Mouse (Mus musculus) intestine, embryonic 15.5 days (tissue): ENCODE data around the gene Atxn7l3b. TPM values are rescaled to one million over a fixed set of nuclear protein-coding genes. Genes with fewer than 3 reads are reported as not detected.

Experiments used
- ATAC-seq: fragments of 200-750 bp; cut with Nextera tagmentation; 2 replicates; pipeline ENCODE4 v1.8.0; 2017; ENCODE audit warnings: moderate TSS enrichment, moderate library complexity
- H3K27ac ChIP-seq: fragments of 300-500 bp; sonication (generic); 2 replicates; pipeline ENCODE4 v1.5.1; 2015; ENCODE audit warnings: mild to moderate bottlenecking, inconsistent platforms
- H3K27me3 ChIP-seq: fragments of 300-500 bp; sonication (generic); replicated peaks from 2 replicates; pipeline ENCODE4 v1.6.1; 2015; ENCODE audit warnings: inconsistent platforms
- H3K36me3 ChIP-seq: fragments of 300-500 bp; sonication (generic); 2 replicates; pipeline ENCODE4 v1.6.1; 2015; ENCODE audit warnings: inconsistent platforms
- H3K4me1 ChIP-seq: fragments of 300-500 bp; sonication (generic); replicated peaks from 2 replicates; pipeline ENCODE4 v1.6.1; 2015; ENCODE audit warnings: inconsistent platforms
- H3K4me2 ChIP-seq: fragments of 300-500 bp; sonication (generic); replicated peaks from 2 replicates; pipeline ENCODE4 v1.6.1; 2015; ENCODE audit warnings: mild to moderate bottlenecking, inconsistent platforms
- H3K4me3 ChIP-seq: fragments of 300-500 bp; sonication (generic); replicated peaks from 2 replicates; pipeline ENCODE4 v1.5.1; 2015; ENCODE audit warnings: inconsistent platforms
- H3K9ac ChIP-seq: fragments of 300-500 bp; sonication (generic); 2 replicates; pipeline ENCODE4 v1.6.1; 2015; ENCODE audit warnings: inconsistent platforms
- H3K9me3 ChIP-seq: fragments of 300-500 bp; sonication (generic); 2 replicates; pipeline ENCODE4 v1.6.1; 2016; ENCODE audit warnings: inconsistent platforms
- WGBS: fragments of 180-500 bp; shearing (Covaris S2); methylation state at CpG from one replicate; pipeline ENCODE4 v1.1.7; 2015; 5-methylcytosine and 5-hydroxymethylcytosine counted together
- polyA plus RNA-seq: library from polyadenylated mRNA; unstranded; fragments of >200 nt; fragmentation: Nextera tagmentation; extraction: Ambion mirVana; gene quantifications from 2 replicates; pipeline ENCODE4 v1.2.1, GENCODE M21; 2015

The Atxn7l3b gene
- polyA plus RNA-seq, 1 experiment from 2014 or later, result 211 TPM

- 89% methylated on average over 7 of the region's 7 CpGs for WGBS
- Histone ChIP-seq H3K4me1 (no peaks in the 10 kb centered on the region), H3K27ac (no peak overlapping the region), H3K4me3 (no peak overlapping the region), H3K9ac (no peak overlapping the region), H3K9me3 (no peaks in the 10 kb centered on the region), H3K27me3 (no peaks in the 10 kb centered on the region), H3K36me3 (no peaks in the 10 kb centered on the region), H3K4me2 (no peak overlapping the region)
- no peak for ATAC-seq
Measured at GRCm38 (mm10) chr10:112900243-112900642, 28.6 kb downstream of the Atxn7l3b start.

- 76% methylated on average over 3 of the region's 3 CpGs for WGBS
- H3K9me3 ChIP-seq, result no peaks in the 10 kb centered on the region
- no peaks in the 10 kb centered on the region for H3K4me1 ChIP-seq
- H3K4me2 ChIP-seq, result no peak overlapping the region
- no peak overlapping the region for H3K27ac ChIP-seq
- no peaks in the 10 kb centered on the region for H3K36me3 ChIP-seq
- no peak for ATAC-seq
- no peak overlapping the region for H3K4me3 ChIP-seq
- H3K27me3 ChIP-seq, result no peaks in the 10 kb centered on the region
- no peak overlapping the region for H3K9ac ChIP-seq
Measured at GRCm38 (mm10) chr10:112899796-112900195, 29.0 kb downstream of the Atxn7l3b start.

- Histone ChIP-seq H3K36me3 (no peaks in the 10 kb centered on the region), H3K9me3 (no peaks in the 10 kb centered on the region), H3K9ac (no peak overlapping the region), H3K4me2 (no peak overlapping the region), H3K27ac (no peak overlapping the region), H3K27me3 (no peaks in the 10 kb centered on the region), H3K4me3 (no peak overlapping the region), H3K4me1 (no peaks in the 10 kb centered on the region)
- WGBS, result 69% methylated on average over 4 of the region's 4 CpGs
- ATAC-seq, result no peak
Measured at GRCm38 (mm10) chr10:112896636-112897035, 32.2 kb downstream of the Atxn7l3b start.

GRCm38 (mm10) chr10:112893622-112894252 is 35.1 kb downstream of the Atxn7l3b start:
- Histone ChIP-seq H3K9me3 (no peaks in the 10 kb centered on the region), H3K27me3 (no peaks in the 10 kb centered on the region), H3K27ac (no peak overlapping the region), H3K4me2 (no peak overlapping the region), H3K4me1 (no peaks in the 10 kb centered on the region), H3K4me3 (no peak overlapping the region), H3K36me3 (no peaks in the 10 kb centered on the region), H3K9ac (no peak overlapping the region)
- WGBS, result 84% methylated on average over 10 of the region's 10 CpGs
- ATAC-seq, result no peak

GRCm38 (mm10) chr10:112884064-112884463 is 44.7 kb downstream of the Atxn7l3b start:
- Histone ChIP-seq H3K9ac (no peak overlapping the region), H3K4me2 (no peak overlapping the region), H3K4me1 (no peaks in the 10 kb centered on the region), H3K36me3 (no peaks in the 10 kb centered on the region), H3K27me3 (no peaks in the 10 kb centered on the region), H3K4me3 (no peak overlapping the region), H3K9me3 (no peaks in the 10 kb centered on the region), H3K27ac (no peak overlapping the region)
- WGBS, result 64% methylated on average over 9 of the region's 9 CpGs
- ATAC-seq, result no peak

- H3K27me3 ChIP-seq, result no peaks in the 10 kb centered on the region
- no peak overlapping the region for H3K27ac ChIP-seq
- no peak overlapping the region for H3K9ac ChIP-seq
- H3K4me3 ChIP-seq, result no peak overlapping the region
- no peaks in the 10 kb centered on the region for H3K4me1 ChIP-seq
- no peaks in the 10 kb centered on the region for H3K36me3 ChIP-seq
- 30% methylated on average over 3 of the region's 3 CpGs for WGBS
- ATAC-seq, result no peak
- H3K9me3 ChIP-seq, result no peaks in the 10 kb centered on the region
- no peak overlapping the region for H3K4me2 ChIP-seq
Measured at GRCm38 (mm10) chr10:112883688-112884004, 45.2 kb downstream of the Atxn7l3b start.

GRCm38 (mm10) chr10:112882789-112883687 is 45.8 kb downstream of the Atxn7l3b start:
- Histone ChIP-seq H3K27ac (no peak overlapping the region), H3K36me3 (no peaks in the 10 kb centered on the region), H3K4me2 (no peak overlapping the region), H3K9me3 (no peaks in the 10 kb centered on the region), H3K4me3 (no peak overlapping the region), H3K9ac (no peak overlapping the region), H3K27me3 (no peaks in the 10 kb centered on the region), H3K4me1 (no peaks in the 10 kb centered on the region)
- peak; percentile 88 for ATAC-seq
- 11% methylated on average over 6 of the region's 6 CpGs for WGBS

GRCm38 (mm10) chr10:112882149-112882548 is 46.7 kb downstream of the Atxn7l3b start:
- Histone ChIP-seq H3K4me3 (no peak overlapping the region), H3K4me2 (no peak overlapping the region), H3K4me1 (no peaks in the 10 kb centered on the region), H3K27ac (no peak overlapping the region), H3K9ac (no peak overlapping the region), H3K36me3 (no peaks in the 10 kb centered on the region), H3K27me3 (no peaks in the 10 kb centered on the region), H3K9me3 (no peaks in the 10 kb centered on the region)
- ATAC-seq, result no peak
- WGBS, result 80% methylated on average over 3 of the region's 3 CpGs

GRCm38 (mm10) chr10:112876655-112877393 is 52.0 kb downstream of the Atxn7l3b start:
- H3K27me3 ChIP-seq, result no peaks in the 10 kb centered on the region
- no peak overlapping the region for H3K4me2 ChIP-seq
- no peaks in the 10 kb centered on the region for H3K4me1 ChIP-seq
- no peak overlapping the region for H3K4me3 ChIP-seq
- no peaks in the 10 kb centered on the region for H3K9me3 ChIP-seq
- ATAC-seq, result no peak
- WGBS, result 79% methylated on average over 1 of the region's 1 CpGs
- H3K9ac ChIP-seq, result no peak overlapping the region
- no peak overlapping the region for H3K27ac ChIP-seq
- H3K36me3 ChIP-seq, result no peaks in the 10 kb centered on the region
